Mouse (Mus musculus): ENCODE data around the gene Ado. TPM values are rescaled to one million over a fixed set of nuclear protein-coding genes. Genes with fewer than 3 reads are reported as not detected.

Ado gene
- total RNA-seq, 2 experiments from 2014 or later, result 36.6 to 37.7 TPM

DNA sequence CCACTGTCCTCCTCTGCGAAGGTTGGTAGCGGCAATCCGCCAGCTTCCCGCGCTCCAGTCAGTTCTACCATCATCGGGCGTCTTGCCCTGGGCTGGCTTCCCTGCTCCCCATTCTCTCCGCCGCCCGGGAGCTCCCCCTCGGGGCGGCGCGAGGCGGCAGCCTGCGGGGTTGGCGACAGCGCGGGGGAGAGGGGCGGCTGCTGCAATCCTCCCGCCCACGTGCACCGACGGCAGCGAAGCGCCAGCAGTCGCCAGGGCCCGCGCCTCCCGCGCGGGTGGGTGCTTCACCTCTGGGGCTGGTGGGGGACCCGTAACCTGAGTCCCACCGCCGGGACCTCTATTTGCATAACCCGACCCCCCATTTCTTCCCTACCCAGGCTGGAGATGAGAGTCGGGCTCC, 13.5 kb downstream of the Ado start, which contains the start of gene Egr2:
Gene Egr2 (plus strand): TSS at position 220 of the 400 bp plus-strand sequence.
- Histone ChIP-seq H3K4me3 (peak within 1 kb of the TSS; percentile 72), H3K27ac (no peak within 1 kb of the TSS)
- intact Hi-C loops (cut with DNase I), result loop anchor here (5.0 to 10.0 kb wide), 4 partner anchors 112 to 630 kb away; no protein-coding TSS in a partner anchor
- TF ChIP-seq CTCF (IDR thresholded peaks at IDR 0.05), result peak; percentile 32
- DNase-seq (ENCODE audit: extremely low spot score in 1 of 2, low spot score in 2 of 2), result peak in 1 of 2 experiments; percentile 35

DNA sequence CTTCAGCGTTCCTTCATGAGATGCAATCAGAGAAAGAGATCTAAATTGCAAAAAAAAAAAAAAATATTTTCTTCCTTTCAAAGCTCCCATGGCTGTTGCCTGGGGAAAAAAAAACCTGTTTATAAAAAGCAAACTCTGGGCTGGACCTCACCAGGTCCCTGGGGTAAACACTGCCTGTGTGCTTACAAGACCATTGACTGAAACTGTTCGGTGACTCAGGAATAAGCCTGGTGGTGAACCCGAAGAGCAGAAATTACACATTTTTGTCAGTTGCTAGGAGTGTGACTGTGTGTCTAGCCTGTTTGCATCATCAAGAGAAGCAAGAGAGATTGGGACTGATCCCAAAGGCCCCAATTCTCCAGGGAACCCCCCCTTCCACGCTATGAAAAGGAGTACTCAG, 19.0 kb downstream of the Ado start:
- intact Hi-C loops (cut with DNase I), result loop anchor here (10.0 kb wide), 2 partner anchors 475 to 625 kb away; no protein-coding TSS in a partner anchor
- TF ChIP-seq CTCF (IDR thresholded peaks at IDR 0.05), result no peak
- DNase-seq (ENCODE audit: extremely low spot score in 1 of 2, low spot score in 2 of 2), result no peak
- Histone ChIP-seq H3K27ac (no peak overlapping the region), H3K4me3 (no peak overlapping the region)

DNA sequence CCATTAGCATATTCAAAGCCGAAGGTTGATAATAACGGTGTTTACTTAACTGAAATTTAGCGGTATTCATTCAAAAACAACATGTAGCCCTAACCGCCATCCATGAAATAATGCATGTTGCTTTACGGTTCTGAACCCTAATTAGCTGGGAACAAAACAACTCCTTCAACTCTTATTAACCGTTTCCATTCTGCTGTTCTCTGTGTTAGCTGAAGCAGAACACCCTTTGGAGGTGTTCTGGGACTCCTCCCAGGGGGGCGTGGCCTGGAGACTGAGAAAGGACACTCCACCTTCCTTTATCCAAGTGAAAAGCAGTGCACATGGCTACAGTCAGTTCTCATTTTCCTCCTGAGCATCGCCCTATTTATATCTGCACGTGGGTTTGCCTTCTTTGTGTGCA, 22.3 kb downstream of the Ado start:
- no peak for TF ChIP-seq CTCF (IDR thresholded peaks at IDR 0.05)
- intact Hi-C loops (cut with DNase I), result no loop called here
- Histone ChIP-seq H3K4me3 (no peak overlapping the region), H3K27ac (no peak overlapping the region)
- DNase-seq (ENCODE audit: extremely low spot score in 1 of 2, low spot score in 2 of 2), result no peak

DNA sequence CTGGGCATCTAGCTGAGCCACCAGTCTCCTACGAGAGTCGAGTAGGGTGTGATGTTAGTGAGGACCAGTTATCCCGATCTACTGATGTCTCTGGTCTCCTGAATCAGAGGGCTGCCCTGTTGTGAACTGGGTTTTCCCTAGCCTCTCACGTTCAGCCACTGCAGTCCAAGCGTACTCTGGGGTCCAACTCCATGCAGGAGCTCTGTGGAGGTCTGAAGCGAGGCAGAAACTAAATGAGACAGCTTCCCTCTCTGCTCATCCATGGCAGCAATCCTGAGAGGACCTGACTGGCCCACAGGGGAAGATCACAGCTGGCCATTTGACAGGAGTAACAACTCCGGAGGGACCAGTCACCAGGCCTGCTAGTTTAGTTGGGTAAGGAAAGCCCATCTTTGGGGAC, 24.1 kb downstream of the Ado start:
- TF ChIP-seq CTCF (IDR thresholded peaks at IDR 0.05), result no peak
- intact Hi-C loops (cut with DNase I), result no loop called here
- Histone ChIP-seq H3K4me3 (no peak overlapping the region), H3K27ac (no peak overlapping the region)
- DNase-seq (ENCODE audit: extremely low spot score in 1 of 2, low spot score in 2 of 2), result no peak

DNA sequence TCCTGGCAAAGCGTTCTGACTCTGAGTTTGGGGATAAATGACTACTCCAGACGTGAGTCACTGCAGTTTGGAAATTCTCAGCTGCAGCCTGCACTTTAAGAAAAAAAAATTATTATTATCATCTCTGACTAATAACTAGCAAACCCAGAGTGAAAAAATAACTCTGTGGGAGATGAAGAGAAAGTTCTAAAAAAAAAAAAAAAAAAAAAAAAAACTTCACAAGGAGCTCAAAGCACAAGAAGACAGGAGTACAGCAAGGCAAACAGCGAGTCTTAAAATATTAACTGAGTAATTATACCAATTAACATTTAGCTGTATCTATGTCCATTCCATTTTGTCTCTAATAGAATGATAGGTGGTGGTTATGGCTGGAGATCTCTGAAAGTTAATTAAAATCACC, 24.6 kb downstream of the Ado start:
- intact Hi-C loops (cut with DNase I), result no loop called here
- H3K4me3 ChIP-seq, result no peak overlapping the region
- no peak for TF ChIP-seq CTCF (IDR thresholded peaks at IDR 0.05)
- no peak for DNase-seq (ENCODE audit: extremely low spot score in 1 of 2, low spot score in 2 of 2)
- no peak overlapping the region for H3K27ac ChIP-seq

DNA sequence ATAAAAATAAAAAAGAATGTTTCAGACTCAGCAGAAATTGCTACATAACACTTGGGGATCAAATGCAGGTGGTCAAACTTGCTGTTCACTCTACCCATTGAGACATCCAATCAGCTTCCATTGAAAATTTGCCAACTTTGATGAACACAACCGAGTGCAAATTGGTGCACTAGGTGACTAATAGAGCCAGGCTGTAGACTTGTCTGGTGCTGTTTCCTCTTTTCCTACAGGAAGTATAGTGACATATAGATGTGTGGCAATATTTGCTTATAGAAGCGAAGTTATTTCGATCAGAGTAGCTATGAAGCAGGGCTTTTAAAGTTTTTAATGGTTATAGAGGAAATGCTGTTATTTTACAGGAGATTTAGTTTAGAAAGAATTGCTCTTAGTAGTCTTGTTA, 30.0 kb downstream of the Ado start:
- TF ChIP-seq CTCF (IDR thresholded peaks at IDR 0.05), result no peak
- H3K27ac ChIP-seq, result no peak overlapping the region
- no peak for DNase-seq (ENCODE audit: extremely low spot score in 1 of 2, low spot score in 2 of 2)
- no peak overlapping the region for H3K4me3 ChIP-seq
- intact Hi-C loops (cut with DNase I), result no loop called here

DNA sequence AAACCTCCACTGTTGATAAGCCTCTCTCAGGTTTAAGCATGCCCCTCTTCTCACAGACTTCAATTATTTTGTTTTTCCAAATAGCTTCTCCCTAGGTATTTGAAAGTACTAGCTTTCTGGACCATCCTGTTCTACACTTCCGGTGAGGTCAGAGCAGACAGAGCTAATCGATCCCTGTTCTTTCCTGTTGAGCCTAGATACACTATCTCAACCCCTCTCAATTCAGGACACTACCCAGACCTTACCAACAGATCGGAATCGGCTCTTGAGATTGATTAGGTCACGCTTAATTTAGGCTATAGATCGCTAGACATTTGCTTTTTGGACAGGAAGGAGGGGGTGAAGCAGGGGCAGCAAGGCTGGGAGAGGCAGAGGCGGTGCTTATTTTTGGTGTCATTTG, 35.9 kb downstream of the Ado start:
- no peak for TF ChIP-seq CTCF (IDR thresholded peaks at IDR 0.05)
- no peak overlapping the region for H3K4me3 ChIP-seq
- no peak for DNase-seq (ENCODE audit: extremely low spot score in 1 of 2, low spot score in 2 of 2)
- intact Hi-C loops (cut with DNase I), result no loop called here
- H3K27ac ChIP-seq, result no peak overlapping the region

DNA sequence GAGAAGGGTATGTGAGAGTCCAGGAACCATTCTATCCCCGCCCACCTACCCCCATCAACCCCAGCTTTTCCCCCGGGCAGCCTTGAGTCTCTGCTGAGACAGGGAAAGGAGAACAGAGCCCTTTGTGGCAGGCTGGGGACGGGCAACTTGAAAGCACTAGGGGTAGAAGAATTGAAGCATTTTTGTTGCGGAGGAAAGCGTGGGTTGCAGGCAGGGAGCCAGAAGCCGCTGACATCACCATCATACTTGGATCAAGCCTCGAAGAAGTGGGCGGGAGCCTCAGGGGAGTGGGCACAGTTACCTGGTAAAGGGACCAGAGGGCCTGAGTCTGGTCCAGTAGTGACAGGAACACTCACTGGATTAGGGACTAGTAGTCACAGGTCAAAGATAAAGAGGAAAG, 36.5 kb downstream of the Ado start:
- no peak overlapping the region for H3K4me3 ChIP-seq
- TF ChIP-seq CTCF (IDR thresholded peaks at IDR 0.05), result no peak

DNA sequence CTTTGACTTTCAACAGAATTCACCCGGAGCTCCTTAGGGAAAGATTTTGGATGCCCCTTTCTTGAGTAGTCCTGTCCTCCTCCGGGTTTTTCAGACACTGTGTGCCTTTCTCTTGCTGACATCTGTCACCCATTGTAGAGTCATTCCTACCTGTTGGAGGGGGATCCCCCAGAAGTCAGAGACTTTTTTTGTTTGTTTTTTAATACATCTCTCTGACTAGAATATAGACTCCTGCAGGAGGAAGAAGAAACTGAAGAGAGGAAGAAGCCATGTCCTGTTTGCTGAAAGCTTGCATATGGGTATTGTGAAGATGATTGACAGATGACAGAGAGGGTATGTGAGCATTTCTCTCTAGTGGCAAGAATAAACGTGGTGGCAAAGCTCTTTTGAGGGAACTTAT, 43.5 kb downstream of the Ado start:
- no peak for DNase-seq (ENCODE audit: extremely low spot score in 1 of 2, low spot score in 2 of 2)
- no peak for TF ChIP-seq CTCF (IDR thresholded peaks at IDR 0.05)
- Histone ChIP-seq H3K27ac (no peak overlapping the region), H3K4me3 (no peak overlapping the region)
- intact Hi-C loops (cut with DNase I), result no loop called here

More for the DNA sequence above, 36.5 kb downstream of the Ado start:
- intact Hi-C loops (cut with DNase I), result no loop called here
- peak; percentile 56 to 68 for DNase-seq (ENCODE audit: extremely low spot score in 1 of 2, low spot score in 2 of 2)
- no peak overlapping the region for H3K27ac ChIP-seq

DNA sequence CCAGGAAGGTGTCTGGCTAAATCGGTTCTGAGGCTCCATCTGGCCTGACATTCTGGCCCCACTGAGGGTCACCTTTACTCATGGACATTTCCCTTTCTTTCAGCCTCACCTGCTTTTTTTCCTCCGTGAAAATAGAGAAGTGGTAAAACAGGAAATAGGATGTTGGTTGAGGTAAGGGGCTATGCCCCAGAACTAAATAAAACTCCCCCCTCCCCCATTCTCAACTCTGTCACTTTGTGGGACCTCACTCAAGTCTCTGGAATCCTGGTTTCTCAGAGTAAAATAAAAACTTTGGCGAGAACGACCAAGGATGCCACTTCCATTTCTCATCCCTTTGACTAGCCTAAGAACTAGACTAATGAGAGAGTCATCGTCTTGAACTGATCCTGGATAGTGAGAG, 44.7 kb downstream of the Ado start:
- no peak for TF ChIP-seq CTCF (IDR thresholded peaks at IDR 0.05)
- H3K4me3 ChIP-seq, result no peak overlapping the region
- H3K27ac ChIP-seq, result no peak overlapping the region
- intact Hi-C loops (cut with DNase I), result no loop called here
- no peak for DNase-seq (ENCODE audit: extremely low spot score in 1 of 2, low spot score in 2 of 2)

DNA sequence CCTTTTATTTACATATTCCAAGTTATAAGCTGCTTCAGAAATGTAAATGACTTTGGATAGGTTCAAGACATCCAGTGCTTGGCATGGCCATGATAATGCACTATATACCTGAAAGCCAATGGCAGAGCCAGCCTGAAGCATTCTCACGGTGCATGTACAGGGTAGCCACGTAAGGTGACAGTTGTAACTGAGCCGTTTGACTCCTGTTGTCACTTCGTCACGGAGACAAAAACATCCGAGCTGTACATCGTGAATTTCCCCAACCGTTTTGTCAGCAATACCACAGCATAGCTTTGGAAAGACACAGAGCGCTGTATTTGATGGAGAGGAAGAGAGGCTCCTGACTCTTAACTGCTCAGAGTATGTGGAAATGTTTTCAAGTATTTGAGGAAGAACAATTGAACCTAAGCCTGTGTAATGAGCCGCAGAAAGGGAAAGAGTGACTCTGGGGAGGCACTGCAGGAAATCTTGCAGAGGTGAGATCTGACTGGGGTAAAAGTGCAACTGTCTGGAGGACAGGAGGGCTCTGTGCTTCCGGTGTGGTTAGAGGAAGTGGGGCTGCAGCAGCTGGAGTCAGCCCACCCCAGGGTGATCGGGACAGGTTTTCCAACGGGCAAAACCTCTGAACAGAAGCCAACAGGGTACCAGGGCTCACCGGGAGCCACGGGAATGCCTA, 45.3 kb downstream of the Ado start:
- intact Hi-C loops (cut with DNase I), result no loop called here
- no peak for TF ChIP-seq CTCF (IDR thresholded peaks at IDR 0.05)
- DNase-seq (ENCODE audit: extremely low spot score in 1 of 2, low spot score in 2 of 2), result no peak
- H3K27ac ChIP-seq, result no peak overlapping the region
- no peak overlapping the region for H3K4me3 ChIP-seq

DNA sequence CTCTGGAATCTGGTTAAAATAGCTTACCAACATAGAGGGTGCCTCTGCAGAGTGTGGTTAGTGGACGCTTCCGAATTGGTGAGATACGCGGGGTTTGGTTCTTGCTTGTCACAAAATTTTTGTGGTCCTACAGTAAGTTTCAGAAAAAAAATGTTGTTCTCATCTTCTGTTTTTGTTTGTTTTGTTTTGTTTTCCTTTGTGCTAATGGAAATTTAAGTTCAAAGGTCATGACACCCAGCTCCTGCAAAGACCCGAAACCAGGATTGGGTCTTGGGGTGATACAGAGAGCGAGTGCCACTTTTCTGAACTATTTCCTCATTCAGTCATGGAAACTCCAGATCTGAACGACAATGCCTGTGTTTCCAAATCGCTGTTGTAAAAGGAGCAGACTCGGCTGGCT, 50.8 kb downstream of the Ado start:
- Histone ChIP-seq H3K27ac (no peak overlapping the region), H3K4me3 (no peak overlapping the region)
- TF ChIP-seq CTCF (IDR thresholded peaks at IDR 0.05), result no peak
- no peak for DNase-seq (ENCODE audit: extremely low spot score in 1 of 2, low spot score in 2 of 2)
- intact Hi-C loops (cut with DNase I), result no loop called here
